Mouse (Mus musculus): ENCODE data around the gene Nusap1. TPM values are rescaled to one million over a fixed set of nuclear protein-coding genes. Genes with fewer than 3 reads are reported as not detected.

Gene Nusap1
- polyA plus RNA-seq, 1 experiment from 2014 or later: 93.7 TPM

- H3K4me3 ChIP-seq (ENCODE audit: low read length): peak within 1 kb of the TSS; percentile 76
- H3K27ac ChIP-seq (ENCODE audit: low read length): peak within 1 kb of the TSS; percentile 89
- WGBS: under 1% methylated on average over 46 of the region's 58 CpGs
- ATAC-seq (ENCODE audit: low read depth): peak; percentile 98
- H3K27me3 ChIP-seq (ENCODE audit: control insufficient read depth, insufficient read depth, low read depth, low read length): no peaks in the 10 kb centered on the region
- peak within 1 kb of the TSS; percentile 99 for H3K9ac ChIP-seq (ENCODE audit: low read length)
- H3K9me3 ChIP-seq (ENCODE audit: control insufficient read depth, low read length): no peaks in the 10 kb centered on the region
- H3K4me1 ChIP-seq (replicated peaks; ENCODE audit: control insufficient read depth, insufficient read depth, low read length): peaks cover 7% of the 10 kb centered on the region; the same call in 1 of the 2 replicates
- H3K4me2 ChIP-seq (ENCODE audit: low read depth, low read length): peak within 1 kb of the TSS; percentile 96
- no peaks in the 10 kb centered on the region for H3K36me3 ChIP-seq (ENCODE audit: control insufficient read depth, insufficient read depth, low read length)
Observed at GRCm38 (mm10) chr2:119674525-119675214, 56.6 kb downstream of the Nusap1 start, which contains the start of gene Rtf1. TSS of gene Rtf1 (plus strand) at chr2:119675068.

DNA sequence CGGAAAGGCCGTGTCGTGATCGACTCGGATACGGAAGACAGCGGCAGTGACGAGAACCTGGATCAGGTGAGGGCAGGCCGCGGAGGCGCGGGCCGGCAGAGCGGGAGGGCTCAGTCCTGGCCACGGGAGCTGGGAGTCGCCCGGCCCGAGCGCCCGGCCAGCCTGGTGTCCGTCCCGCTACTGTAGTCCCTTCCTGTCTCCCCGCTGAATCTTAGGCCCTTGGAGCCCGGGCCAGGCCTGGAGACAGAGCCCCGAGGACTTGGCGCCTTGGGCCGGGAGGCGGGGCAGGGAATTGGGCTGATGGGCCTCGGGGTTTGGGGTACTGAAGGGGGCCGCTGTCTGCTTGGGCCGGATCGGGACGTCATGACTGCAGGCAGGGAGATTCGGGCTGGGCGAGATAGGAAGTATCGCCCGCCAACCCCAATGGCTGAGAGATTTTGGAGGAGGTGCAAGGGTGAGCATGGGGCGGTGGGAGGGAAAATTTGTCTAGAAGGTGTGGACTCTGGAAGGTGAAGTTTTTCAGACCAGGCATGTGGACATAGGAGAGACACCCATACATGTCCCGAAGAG lies 57.2 kb downstream of the Nusap1 start:
- Histone ChIP-seq H3K27ac (ENCODE audit: low read length) (peak overlapping the region; percentile 80), H3K4me2 (ENCODE audit: low read depth, low read length) (peak overlapping the region; percentile 82), H3K9me3 (ENCODE audit: control insufficient read depth, low read length) (no peaks in the 10 kb centered on the region), H3K27me3 (ENCODE audit: control insufficient read depth, insufficient read depth, low read depth, low read length) (no peaks in the 10 kb centered on the region), H3K4me3 (ENCODE audit: low read length) (peak overlapping the region; percentile 76), H3K9ac (ENCODE audit: low read length) (peak overlapping the region; percentile 99), H3K36me3 (ENCODE audit: control insufficient read depth, insufficient read depth, low read length) (no peaks in the 10 kb centered on the region), H3K4me1 (replicated peaks; ENCODE audit: control insufficient read depth, insufficient read depth, low read length) (peaks cover 7% of the 10 kb centered on the region; the same call in 1 of the 2 replicates)
- ATAC-seq (ENCODE audit: low read depth): peak; percentile 86
- WGBS: 0% methylated on average over 32 of the region's 39 CpGs

DNA sequence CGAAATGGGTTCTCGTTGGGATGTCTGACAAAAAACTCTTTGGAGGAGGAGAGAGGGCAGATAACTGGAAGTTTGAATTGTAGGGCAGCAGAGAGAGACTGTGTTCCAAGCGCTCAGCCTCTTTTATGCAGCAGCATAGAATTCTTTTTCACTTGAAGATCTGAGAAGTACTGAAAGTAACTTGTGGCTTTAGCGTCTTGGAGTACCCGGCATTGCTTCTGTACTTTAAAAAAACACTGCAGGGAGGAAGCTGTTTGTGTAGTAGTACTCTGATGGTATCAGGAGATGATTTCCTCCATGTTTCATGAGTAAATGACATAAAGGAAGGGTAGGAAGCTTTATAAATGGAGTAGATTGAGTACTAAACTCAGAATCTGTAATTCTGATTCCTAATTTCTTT lies 57.7 kb downstream of the Nusap1 start:
- Histone ChIP-seq H3K9ac (ENCODE audit: low read length) (peak overlapping the region; percentile 99), H3K27ac (ENCODE audit: low read length) (no peak overlapping the region), H3K36me3 (ENCODE audit: control insufficient read depth, insufficient read depth, low read length) (no peaks in the 10 kb centered on the region), H3K4me1 (replicated peaks; ENCODE audit: control insufficient read depth, insufficient read depth, low read length) (peaks cover 7% of the 10 kb centered on the region; the same call in 1 of the 2 replicates), H3K4me2 (ENCODE audit: low read depth, low read length) (peak overlapping the region; percentile 82), H3K27me3 (ENCODE audit: control insufficient read depth, insufficient read depth, low read depth, low read length) (no peaks in the 10 kb centered on the region), H3K9me3 (ENCODE audit: control insufficient read depth, low read length) (no peaks in the 10 kb centered on the region), H3K4me3 (ENCODE audit: low read length) (peak overlapping the region; percentile 76)
- no peak for ATAC-seq (ENCODE audit: low read depth)
- WGBS: 1% methylated on average over 5 of the region's 5 CpGs

DNA sequence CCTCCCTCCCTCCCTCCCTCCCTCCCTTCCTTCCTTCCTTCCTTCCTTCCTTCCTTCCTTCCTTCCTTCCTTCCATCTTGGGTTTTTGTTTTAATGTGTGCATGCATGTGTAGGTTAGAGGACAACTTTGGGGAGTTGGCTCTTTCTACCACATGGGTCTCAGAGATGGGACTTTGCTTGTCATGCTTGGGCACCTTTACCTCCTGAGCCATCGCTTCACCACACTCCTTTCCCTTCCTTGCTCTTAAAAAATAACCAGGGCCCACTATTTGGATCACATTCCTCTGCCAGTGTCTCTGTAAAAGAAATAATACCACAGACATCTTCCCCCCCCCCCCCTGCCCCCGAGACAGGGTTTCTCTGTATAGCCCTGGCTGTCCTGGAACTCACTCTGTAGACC lies 65.6 kb downstream of the Nusap1 start:
- no peak for ATAC-seq (ENCODE audit: low read depth)
- no peak overlapping the region for H3K4me2 ChIP-seq (ENCODE audit: low read depth, low read length)
- H3K36me3 ChIP-seq (ENCODE audit: control insufficient read depth, insufficient read depth, low read length): peaks cover 6% of the 10 kb centered on the region; the same call in 1 of the 2 replicates
- H3K9ac ChIP-seq (ENCODE audit: low read length): no peak overlapping the region
- 98% methylated on average over 2 of the region's 2 CpGs for WGBS
- no peaks in the 10 kb centered on the region for H3K9me3 ChIP-seq (ENCODE audit: control insufficient read depth, low read length)
- H3K4me1 ChIP-seq (replicated peaks; ENCODE audit: control insufficient read depth, insufficient read depth, low read length): no peaks in the 10 kb centered on the region
- no peak overlapping the region for H3K4me3 ChIP-seq (ENCODE audit: low read length)
- no peaks in the 10 kb centered on the region for H3K27me3 ChIP-seq (ENCODE audit: control insufficient read depth, insufficient read depth, low read depth, low read length)
- H3K27ac ChIP-seq (ENCODE audit: low read length): no peak overlapping the region

- peak; percentile 62 for ATAC-seq (ENCODE audit: low read depth)
- H3K9ac ChIP-seq (ENCODE audit: low read length): no peak overlapping the region
- no peak overlapping the region for H3K27ac ChIP-seq (ENCODE audit: low read length)
- WGBS: 66% methylated on average over 9 of the region's 9 CpGs
- no peak overlapping the region for H3K4me3 ChIP-seq (ENCODE audit: low read length)
- H3K9me3 ChIP-seq (ENCODE audit: control insufficient read depth, low read length): no peaks in the 10 kb centered on the region
- no peaks in the 10 kb centered on the region for H3K27me3 ChIP-seq (ENCODE audit: control insufficient read depth, insufficient read depth, low read depth, low read length)
- no peak overlapping the region for H3K4me2 ChIP-seq (ENCODE audit: low read depth, low read length)
- H3K4me1 ChIP-seq (replicated peaks; ENCODE audit: control insufficient read depth, insufficient read depth, low read length): no peaks in the 10 kb centered on the region
- peaks cover 5% of the 10 kb centered on the region; the same call in 1 of the 2 replicates for H3K36me3 ChIP-seq (ENCODE audit: control insufficient read depth, insufficient read depth, low read length)
Observed at GRCm38 (mm10) chr2:119692003-119692701, 74.1 kb downstream of the Nusap1 start.

DNA sequence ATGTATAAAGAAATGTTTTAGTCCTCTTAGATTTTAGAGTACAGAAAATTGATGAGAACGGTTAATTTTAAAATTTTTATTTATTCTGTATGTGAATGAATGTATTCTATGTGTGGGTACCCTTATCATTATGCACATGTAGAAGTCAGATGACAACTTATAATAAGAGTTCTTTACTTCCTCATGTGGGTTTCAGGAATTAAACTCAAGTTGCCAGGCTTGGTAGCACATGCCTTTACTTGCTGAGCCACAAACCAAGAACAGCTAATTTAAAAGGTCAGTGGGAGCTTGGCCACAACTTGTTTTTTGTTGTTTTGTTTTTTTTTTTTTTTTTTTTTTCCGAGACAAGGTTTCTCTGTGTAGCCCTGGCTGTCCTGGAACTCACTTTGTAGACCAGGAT lies 76.7 kb downstream of the Nusap1 start:
- WGBS: over 99% methylated on average over 2 of the region's 2 CpGs
- H3K36me3 ChIP-seq (ENCODE audit: control insufficient read depth, insufficient read depth, low read length): peaks cover 3% of the 10 kb centered on the region; the same call in 1 of the 2 replicates
- H3K4me3 ChIP-seq (ENCODE audit: low read length): no peak overlapping the region
- H3K27ac ChIP-seq (ENCODE audit: low read length): no peak overlapping the region
- H3K4me2 ChIP-seq (ENCODE audit: low read depth, low read length): no peak overlapping the region
- H3K9me3 ChIP-seq (ENCODE audit: control insufficient read depth, low read length): no peaks in the 10 kb centered on the region
- ATAC-seq (ENCODE audit: low read depth): no peak
- H3K9ac ChIP-seq (ENCODE audit: low read length): no peak overlapping the region
- H3K4me1 ChIP-seq (replicated peaks; ENCODE audit: control insufficient read depth, insufficient read depth, low read length): no peaks in the 10 kb centered on the region
- no peaks in the 10 kb centered on the region for H3K27me3 ChIP-seq (ENCODE audit: control insufficient read depth, insufficient read depth, low read depth, low read length)

GRCm38 (mm10) chr2:119696111-119696510 lies 78.0 kb downstream of the Nusap1 start:
- Histone ChIP-seq H3K27ac (ENCODE audit: low read length) (no peak overlapping the region), H3K4me3 (ENCODE audit: low read length) (no peak overlapping the region), H3K9me3 (ENCODE audit: control insufficient read depth, low read length) (no peaks in the 10 kb centered on the region), H3K4me2 (ENCODE audit: low read depth, low read length) (no peak overlapping the region), H3K4me1 (replicated peaks; ENCODE audit: control insufficient read depth, insufficient read depth, low read length) (no peaks in the 10 kb centered on the region), H3K9ac (ENCODE audit: low read length) (no peak overlapping the region), H3K27me3 (ENCODE audit: control insufficient read depth, insufficient read depth, low read depth, low read length) (no peaks in the 10 kb centered on the region), H3K36me3 (ENCODE audit: control insufficient read depth, insufficient read depth, low read length) (peaks cover 4% of the 10 kb centered on the region; the same call in 1 of the 2 replicates)
- 39% methylated on average over 1 of the region's 1 CpGs for WGBS
- ATAC-seq (ENCODE audit: low read depth): no peak

DNA sequence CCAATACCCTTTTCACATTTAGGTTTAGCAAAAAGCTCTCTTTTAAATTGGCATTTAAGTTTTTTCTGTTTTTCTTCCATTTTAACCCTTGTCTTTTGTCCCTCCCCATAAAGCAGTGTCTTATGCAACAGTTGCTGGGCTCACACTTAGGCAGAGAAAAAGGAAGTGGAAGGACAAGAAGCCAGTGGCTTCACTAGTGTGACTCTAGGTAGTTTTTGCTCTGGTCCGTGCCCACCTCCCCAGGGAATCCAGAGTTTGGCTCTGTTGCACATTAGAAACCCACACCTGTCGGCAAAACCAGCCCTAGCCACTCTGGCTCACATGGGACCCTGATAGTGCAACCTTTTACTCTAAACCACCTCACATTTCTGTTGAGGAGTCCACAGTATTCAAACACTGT lies 80.4 kb downstream of the Nusap1 start:
- no peak overlapping the region for H3K4me3 ChIP-seq (ENCODE audit: low read length)
- 89% methylated on average over 2 of the region's 2 CpGs for WGBS
- H3K36me3 ChIP-seq (ENCODE audit: control insufficient read depth, insufficient read depth, low read length): peaks cover 8% of the 10 kb centered on the region; the same call in 1 of the 2 replicates
- no peak overlapping the region for H3K9ac ChIP-seq (ENCODE audit: low read length)
- H3K9me3 ChIP-seq (ENCODE audit: control insufficient read depth, low read length): no peaks in the 10 kb centered on the region
- H3K27ac ChIP-seq (ENCODE audit: low read length): no peak overlapping the region
- no peaks in the 10 kb centered on the region for H3K27me3 ChIP-seq (ENCODE audit: control insufficient read depth, insufficient read depth, low read depth, low read length)
- no peak overlapping the region for H3K4me2 ChIP-seq (ENCODE audit: low read depth, low read length)
- ATAC-seq (ENCODE audit: low read depth): no peak
- H3K4me1 ChIP-seq (replicated peaks; ENCODE audit: control insufficient read depth, insufficient read depth, low read length): no peaks in the 10 kb centered on the region

DNA sequence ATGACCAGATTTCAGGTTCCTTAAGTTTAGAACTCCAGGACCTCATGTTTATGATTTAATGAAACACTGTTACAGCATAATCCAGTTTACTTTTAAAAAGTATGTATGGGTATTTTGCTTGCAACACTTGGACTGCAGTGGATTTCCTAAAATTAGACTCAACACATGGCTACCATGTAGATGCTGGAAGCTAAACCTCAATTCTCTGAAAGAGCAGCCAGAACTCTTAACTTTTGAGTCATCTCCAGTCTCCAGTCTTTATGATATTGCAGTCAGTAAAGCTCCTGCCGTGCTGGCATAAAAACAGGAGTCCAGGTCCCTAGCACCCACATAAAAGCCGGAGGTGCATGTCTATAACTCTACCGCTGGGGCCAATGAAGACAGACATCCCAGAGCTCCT lies 81.9 kb downstream of the Nusap1 start:
- Histone ChIP-seq H3K9ac (ENCODE audit: low read length) (no peak overlapping the region), H3K9me3 (ENCODE audit: control insufficient read depth, low read length) (no peaks in the 10 kb centered on the region), H3K4me1 (replicated peaks; ENCODE audit: control insufficient read depth, insufficient read depth, low read length) (no peaks in the 10 kb centered on the region), H3K36me3 (ENCODE audit: control insufficient read depth, insufficient read depth, low read length) (peaks cover 5% of the 10 kb centered on the region; the same call in 1 of the 2 replicates), H3K27me3 (ENCODE audit: control insufficient read depth, insufficient read depth, low read depth, low read length) (no peaks in the 10 kb centered on the region), H3K4me2 (ENCODE audit: low read depth, low read length) (no peak overlapping the region), H3K4me3 (ENCODE audit: low read length) (no peak overlapping the region), H3K27ac (ENCODE audit: low read length) (no peak overlapping the region)
- 89% methylated on average over 3 of the region's 3 CpGs for WGBS
- no peak for ATAC-seq (ENCODE audit: low read depth)
